Mouse (Mus musculus) lung, embryonic 14.5 days (tissue): ENCODE results near the gene Nol6. TPM values are rescaled to one million over a fixed set of nuclear protein-coding genes. Genes with fewer than 3 reads are reported as not detected.

ENCODE experiments used
- ATAC-seq: fragments of 200-750 bp; cut with Nextera tagmentation; 2 replicates; pipeline ENCODE4 v1.8.0; 2017; ENCODE audit warnings: mild to moderate bottlenecking, moderate TSS enrichment, moderate library complexity; ENCODE audit not compliant: insufficient read depth
- DNase-seq: peaks from one replicate; pipeline ENCODE4 v3.0.0-alpha.2; 2015
- H3K27ac ChIP-seq: fragments of 300-500 bp; sonication (generic); 2 replicates; pipeline ENCODE4 v1.5.1; 2014; ENCODE audit warnings: low read depth, mild to moderate bottlenecking, moderate library complexity
- H3K27me3 ChIP-seq: fragments of 300-500 bp; sonication (generic); 2 replicates; pipeline ENCODE4 v1.6.1; 2014; ENCODE audit warnings: low read length, control low read depth; ENCODE audit not compliant: insufficient read depth
- H3K36me3 ChIP-seq: fragments of 300-500 bp; sonication (generic); 2 replicates; pipeline ENCODE4 v1.6.1; 2014; ENCODE audit warnings: control low read depth; ENCODE audit not compliant: insufficient read depth
- H3K4me1 ChIP-seq: fragments of 300-500 bp; sonication (generic); 2 replicates; pipeline ENCODE4 v1.6.1; 2014; ENCODE audit warnings: antibody characterized with exemption, control low read depth; ENCODE audit not compliant: insufficient read depth
- H3K4me2 ChIP-seq: fragments of 300-500 bp; sonication (generic); 2 replicates; pipeline ENCODE4 v1.6.1; 2014; ENCODE audit warnings: mild to moderate bottlenecking
- H3K4me3 ChIP-seq: fragments of 300-500 bp; sonication (generic); 2 replicates; pipeline ENCODE4 v1.5.1; 2014; ENCODE audit warnings: low read depth, low read length
- H3K9ac ChIP-seq: fragments of 300-500 bp; sonication (generic); 2 replicates; pipeline ENCODE4 v1.6.1; 2014
- H3K9me3 ChIP-seq: fragments of 300-500 bp; sonication (generic); 2 replicates; pipeline ENCODE4 v1.6.1; 2016; ENCODE audit warnings: low read depth, low read length, control low read depth
- CTCF ChIP-seq: IDR thresholded peaks from 2 replicates; pipeline ENCODE4 v1.5.1; 2016; ENCODE audit warnings: antibody characterized with exemption, low read depth
- WGBS: fragments of 180-500 bp; shearing (Covaris S2); extraction: QIAGEN DNeasy Blood & Tissue Kit; methylation state at CpG from one replicate; pipeline ENCODE4 v1.1.7; 2014; 5-methylcytosine and 5-hydroxymethylcytosine counted together
- polyA plus RNA-seq: library from polyadenylated mRNA; unstranded; fragments of >200 nt; fragmentation: Nextera tagmentation; extraction: Ambion mirVana; gene quantifications from 2 replicates; pipeline ENCODE4 v1.2.1, GENCODE M21; 2014

The Nol6 gene
- polyA plus RNA-seq, result 27.2 and 32.4 TPM in 2 replicates

DNA sequence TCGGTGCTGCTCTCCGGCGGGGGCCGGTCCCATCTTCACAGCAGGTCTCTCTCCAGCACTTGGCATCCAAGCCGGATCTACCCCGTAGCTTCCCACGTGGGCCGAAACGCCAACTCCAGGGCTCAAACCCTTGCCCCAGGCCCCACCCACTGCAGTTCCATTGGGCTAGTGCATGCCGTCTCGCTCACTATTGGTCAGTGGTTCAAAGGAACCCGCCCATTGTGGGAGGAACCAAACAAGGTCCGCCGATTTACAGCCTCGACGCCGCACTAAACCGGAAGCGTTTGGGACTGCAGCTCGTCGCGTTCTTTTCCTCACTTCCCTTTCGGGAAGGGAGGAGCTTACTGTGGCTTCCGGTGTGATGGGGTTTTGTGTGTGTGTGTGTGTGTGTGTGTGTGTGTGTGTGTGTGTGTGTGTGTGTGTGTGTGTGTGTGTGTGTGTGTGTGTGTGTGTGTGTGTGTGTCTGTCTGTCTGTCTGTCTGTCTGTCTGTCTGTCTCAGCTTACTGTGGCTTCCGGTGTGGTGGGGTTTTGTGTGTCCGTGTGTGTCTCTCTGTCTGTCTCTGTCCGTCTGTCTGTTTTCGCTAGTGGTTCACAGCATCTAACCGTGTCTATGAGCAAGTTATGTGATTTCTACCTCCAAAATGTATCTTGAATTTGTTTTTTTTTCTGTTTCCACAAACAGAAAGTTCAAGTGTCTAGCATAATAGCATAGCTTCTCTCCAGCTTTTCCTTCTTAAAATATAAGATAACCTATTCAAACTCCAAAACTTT is at the start of gene Nol6:
Nol6 (minus strand) TSS at position 276 of the 772 bp plus-strand sequence.
- Histone ChIP-seq H3K4me2 (peak within 1 kb of the TSS; percentile 87), H3K4me3 (peak within 1 kb of the TSS; percentile 68), H3K27ac (no peak within 1 kb of the TSS), H3K9ac (peak within 1 kb of the TSS; percentile 68), H3K27me3 (no peaks in the 10 kb centered on the region), H3K36me3 (peaks cover 30% of the 10 kb centered on the region), H3K9me3 (no peaks in the 10 kb centered on the region), H3K4me1 (peaks cover 5% of the 10 kb centered on the region; the same call in 1 of the 2 replicates)
- WGBS, result 1% methylated on average over 29 of the region's 29 CpGs
- DNase-seq, result peak; percentile 100
- TF ChIP-seq CTCF, result no peak
- peak; percentile 100 for ATAC-seq

DNA sequence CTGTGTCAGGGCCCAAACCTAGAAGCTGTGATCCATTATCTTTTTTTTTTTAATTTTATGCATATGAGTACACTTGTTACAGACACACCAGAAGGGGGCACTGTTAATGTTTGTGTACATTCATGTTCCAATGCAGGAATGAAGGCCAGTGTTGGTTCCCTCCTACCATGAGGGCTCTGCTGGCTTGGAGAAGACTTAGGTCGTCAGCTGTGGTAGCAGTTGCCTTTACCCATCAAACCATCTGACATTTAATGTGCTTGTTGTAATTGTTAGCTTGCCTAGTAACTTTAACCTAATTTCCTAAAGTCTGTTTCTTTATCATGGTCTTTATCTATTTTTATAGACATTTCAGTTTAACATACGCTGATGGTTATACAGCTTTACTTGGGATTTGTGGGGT is 46.7 kb upstream of the Nol6 start:
- H3K9me3 ChIP-seq, result no peaks in the 10 kb centered on the region
- H3K4me1 ChIP-seq, result no peaks in the 10 kb centered on the region
- no peak overlapping the region for H3K9ac ChIP-seq
- WGBS, result 67% methylated on average over 2 of the region's 2 CpGs
- H3K27ac ChIP-seq, result no peak overlapping the region
- TF ChIP-seq CTCF, result no peak
- ATAC-seq, result no peak
- no peak overlapping the region for H3K4me3 ChIP-seq
- peaks cover 33% of the 10 kb centered on the region for H3K36me3 ChIP-seq
- no peak for DNase-seq
- no peaks in the 10 kb centered on the region for H3K27me3 ChIP-seq
- H3K4me2 ChIP-seq, result no peak overlapping the region

DNA sequence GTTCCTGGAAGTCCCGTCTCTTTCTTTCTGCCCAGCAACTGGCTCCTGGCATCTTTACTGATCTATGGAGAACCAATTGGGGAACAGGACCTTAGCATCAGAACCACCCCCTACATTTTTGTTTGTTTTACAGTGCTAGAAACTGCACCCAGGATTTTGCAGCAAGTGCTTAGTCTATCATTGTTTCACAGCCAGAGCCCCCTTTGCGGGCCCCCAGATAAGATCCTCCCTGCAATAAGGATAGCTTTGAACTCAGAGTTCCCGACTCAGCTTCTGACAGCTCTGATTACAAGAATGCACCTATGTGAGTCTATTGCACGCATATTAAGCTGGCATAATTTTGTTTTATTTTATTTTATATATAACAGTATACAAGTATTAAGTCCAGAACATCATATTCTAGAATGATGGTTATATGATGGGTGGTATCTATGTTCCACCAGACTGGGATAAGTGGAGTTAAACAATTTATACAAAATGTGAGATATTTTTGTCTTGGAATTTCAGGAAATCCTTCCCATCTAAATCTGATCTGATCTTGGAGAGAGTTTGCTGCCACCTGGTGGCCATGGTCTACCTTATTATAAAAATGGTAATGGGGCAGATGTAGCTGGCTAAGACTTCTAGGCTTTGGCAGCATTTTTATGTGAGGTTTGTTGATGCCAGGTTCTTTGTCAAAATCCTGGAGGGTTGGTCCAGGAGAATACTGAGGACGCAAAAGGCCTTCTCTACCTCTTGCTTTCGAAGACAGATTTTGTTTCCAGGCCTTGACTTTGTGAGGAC is 41.6 kb upstream of the Nol6 start:
- no peaks in the 10 kb centered on the region for H3K9me3 ChIP-seq
- H3K27me3 ChIP-seq, result no peaks in the 10 kb centered on the region
- peaks cover 17% of the 10 kb centered on the region for H3K36me3 ChIP-seq
- TF ChIP-seq CTCF, result peak; percentile 77
- no peak overlapping the region for H3K4me2 ChIP-seq
- no peaks in the 10 kb centered on the region for H3K4me1 ChIP-seq
- no peak overlapping the region for H3K4me3 ChIP-seq
- ATAC-seq (0 out of 2 replicates have a peak, but pooled peaks have one; percentile 44), DNase-seq (peak; percentile 94)
- H3K9ac ChIP-seq, result no peak overlapping the region
- 61% methylated on average over 6 of the region's 6 CpGs for WGBS
- H3K27ac ChIP-seq, result no peak overlapping the region

DNA sequence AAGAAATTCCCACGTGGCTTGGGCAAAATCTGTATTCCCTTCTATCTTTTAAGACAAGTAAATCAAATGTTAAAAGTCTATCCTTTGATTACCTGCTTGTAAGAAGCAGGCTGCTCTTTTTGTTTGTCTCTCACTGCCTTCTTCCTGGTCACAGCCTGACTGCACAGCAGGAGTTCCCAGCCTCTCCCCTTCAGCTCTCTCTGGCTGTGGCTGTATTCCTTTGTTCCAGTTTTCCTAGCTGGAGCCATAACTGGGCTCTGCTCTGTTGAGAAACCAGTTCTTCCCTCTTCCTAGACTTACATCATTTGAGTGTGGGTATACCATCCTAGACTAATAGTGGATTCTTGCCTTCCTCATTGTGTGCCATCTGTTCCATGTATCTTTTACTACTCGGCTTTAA is 40.7 kb upstream of the Nol6 start:
- no peak overlapping the region for H3K27ac ChIP-seq
- peaks cover 9% of the 10 kb centered on the region for H3K36me3 ChIP-seq
- ATAC-seq, result no peak
- H3K9me3 ChIP-seq, result no peaks in the 10 kb centered on the region
- H3K4me3 ChIP-seq, result no peak overlapping the region
- no peak for DNase-seq
- 45% methylated on average over 2 of the region's 2 CpGs for WGBS
- no peak overlapping the region for H3K4me2 ChIP-seq
- H3K27me3 ChIP-seq, result no peaks in the 10 kb centered on the region
- no peak for TF ChIP-seq CTCF
- no peaks in the 10 kb centered on the region for H3K4me1 ChIP-seq
- no peak overlapping the region for H3K9ac ChIP-seq

DNA sequence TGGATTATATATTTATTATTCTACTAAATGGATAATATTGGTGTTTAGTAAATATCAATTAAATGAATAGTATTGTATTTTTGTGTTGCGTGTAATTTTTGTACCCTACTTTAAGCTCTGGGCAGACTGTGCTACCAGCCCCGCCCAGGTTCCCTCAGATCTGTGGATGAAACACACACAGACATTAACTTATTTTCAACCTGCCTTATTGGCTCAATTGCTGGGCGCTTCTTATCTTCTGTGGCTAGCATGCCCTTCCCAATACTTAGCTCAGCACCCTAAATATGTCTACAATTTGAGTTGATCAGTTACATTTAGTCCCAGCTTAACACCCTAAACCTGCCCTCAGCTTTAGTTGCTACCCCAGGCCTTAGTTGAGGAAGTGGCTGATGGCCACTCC is 37.0 kb upstream of the Nol6 start:
- no peak overlapping the region for H3K27ac ChIP-seq
- no peak for ATAC-seq
- no peak for TF ChIP-seq CTCF
- H3K4me3 ChIP-seq, result no peak overlapping the region
- no peaks in the 10 kb centered on the region for H3K27me3 ChIP-seq
- 89% methylated on average over 3 of the region's 3 CpGs for WGBS
- no peak overlapping the region for H3K9ac ChIP-seq
- no peaks in the 10 kb centered on the region for H3K4me1 ChIP-seq
- no peaks in the 10 kb centered on the region for H3K36me3 ChIP-seq
- no peak for DNase-seq
- no peak overlapping the region for H3K4me2 ChIP-seq
- H3K9me3 ChIP-seq, result no peaks in the 10 kb centered on the region

DNA sequence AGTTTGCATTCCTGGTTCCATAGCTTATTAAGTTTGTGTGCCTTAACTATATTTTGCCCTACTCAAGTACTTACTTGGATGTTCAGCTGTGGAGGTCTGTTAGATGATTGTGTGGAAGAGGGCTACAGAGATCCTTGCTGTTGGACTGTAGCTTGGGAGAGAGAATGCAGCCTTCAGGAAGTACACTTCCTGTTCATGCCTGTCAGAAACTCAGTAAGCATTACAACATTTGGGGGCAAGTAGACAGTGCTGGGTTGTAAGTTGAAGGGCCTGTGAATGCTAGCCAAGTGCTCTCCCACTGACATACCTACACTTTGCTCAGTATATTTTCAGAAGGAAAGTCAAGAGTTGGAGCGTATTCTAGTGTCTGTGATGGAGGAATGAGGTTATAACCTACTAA is 34.0 kb upstream of the Nol6 start:
- no peak overlapping the region for H3K27ac ChIP-seq
- H3K36me3 ChIP-seq, result peaks cover under 1% of the 10 kb centered on the region; the same call in 1 of the 2 replicates
- H3K9ac ChIP-seq, result no peak overlapping the region
- ATAC-seq (no peak), DNase-seq (no peak)
- H3K27me3 ChIP-seq, result no peaks in the 10 kb centered on the region
- no peak overlapping the region for H3K4me3 ChIP-seq
- no peak for TF ChIP-seq CTCF
- WGBS, result 94% methylated on average over 1 of the region's 1 CpGs
- no peaks in the 10 kb centered on the region for H3K9me3 ChIP-seq
- no peaks in the 10 kb centered on the region for H3K4me1 ChIP-seq
- no peak overlapping the region for H3K4me2 ChIP-seq

DNA sequence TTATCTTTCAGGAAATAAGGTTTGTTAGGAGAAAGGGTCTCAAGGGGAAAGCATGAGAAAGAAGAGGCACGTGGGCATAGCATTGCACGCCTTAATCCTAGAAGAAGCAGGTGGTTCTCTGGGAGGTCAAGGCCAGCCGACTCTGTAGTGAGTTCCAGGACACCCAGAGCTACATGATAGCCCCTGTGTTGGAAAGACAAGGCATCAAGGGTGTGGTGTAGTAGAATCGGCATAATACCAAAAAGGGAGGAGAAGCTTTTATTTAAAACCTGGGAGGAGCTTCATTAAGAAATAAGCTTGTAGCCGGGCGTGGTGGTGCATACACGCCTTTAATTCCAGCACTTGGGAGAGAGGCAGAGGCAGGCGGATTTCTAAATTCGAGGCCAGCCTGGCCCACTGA is 32.7 kb upstream of the Nol6 start:
- DNase-seq, result no peak
- WGBS, result 84% methylated on average over 9 of the region's 9 CpGs
- H3K4me2 ChIP-seq, result no peak overlapping the region
- H3K36me3 ChIP-seq, result peaks cover 5% of the 10 kb centered on the region; the same call in 1 of the 2 replicates
- TF ChIP-seq CTCF, result no peak
- H3K4me3 ChIP-seq, result no peak overlapping the region
- H3K9me3 ChIP-seq, result no peaks in the 10 kb centered on the region
- H3K27ac ChIP-seq, result no peak overlapping the region
- H3K4me1 ChIP-seq, result no peaks in the 10 kb centered on the region
- no peak overlapping the region for H3K9ac ChIP-seq
- H3K27me3 ChIP-seq, result no peaks in the 10 kb centered on the region
- ATAC-seq, result no peak
